Mouse (Mus musculus) testis, adult 2 months (tissue): Measurements from ENCODE around the gene Msgn1.

Experiments
- CTCF ChIP-seq: fragments of 200-500 bp; IDR thresholded peaks from 2 replicates; pipeline ENCODE4 v1.5.1; 2012; ENCODE audit warnings: low read depth, mild to moderate bottlenecking, inconsistent platforms, low read length, moderate library complexity; ENCODE audit not compliant: control insufficient read depth, insufficient read depth, insufficient replicate concordance
- POLR2A ChIP-seq: fragments of 200-500 bp; IDR thresholded peaks from 2 replicates; pipeline ENCODE4 v1.6.1; 2012; ENCODE audit warnings: low read depth, mild to moderate bottlenecking, inconsistent platforms, low read length, moderate library complexity; ENCODE audit not compliant: control insufficient read depth

DNA sequence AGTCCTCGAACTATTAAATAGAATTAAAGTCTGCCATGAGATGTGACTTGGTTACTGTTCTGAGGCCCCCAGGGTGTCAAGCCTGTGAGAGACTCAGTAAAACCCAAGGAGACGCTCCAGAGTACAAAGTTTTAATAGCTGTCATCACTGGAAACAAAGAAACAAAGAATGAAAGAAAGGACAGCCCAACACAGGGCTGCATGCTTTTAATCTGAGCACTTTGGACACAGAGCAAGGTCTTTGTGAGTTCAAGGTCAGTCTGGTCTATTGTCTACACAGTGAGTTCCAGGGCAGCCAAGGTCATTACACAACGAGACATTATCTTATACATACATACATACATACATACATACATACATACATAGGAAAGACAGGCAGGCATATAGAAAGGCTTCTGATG, 7.7 kb upstream of the Msgn1 start:
- TF ChIP-seq CTCF: no peak
- TF ChIP-seq POLR2A: no peak
